Mouse (Mus musculus): ENCODE results near the gene Klhl29.

GRCm38 (mm10) chr12:5207941-5208905 lies 167.3 kb downstream of the Klhl29 start:
- TF ChIP-seq HCFC1 (IDR thresholded peaks at IDR 0.05; ENCODE audit: borderline replicate concordance, insufficient read depth, low read length) = no peak
- no peak for TF ChIP-seq ZC3H11A (IDR thresholded peaks at IDR 0.05; ENCODE audit: borderline replicate concordance, low read depth, low read length)
- TF ChIP-seq CHD2 (IDR thresholded peaks at IDR 0.05; ENCODE audit: low read depth, low read length) = no peak
- no peak for TF ChIP-seq MAFK (IDR thresholded peaks at IDR 0.05; ENCODE audit: insufficient read depth, low read depth, low read length)
- TF ChIP-seq ZNF384 (IDR thresholded peaks at IDR 0.05; ENCODE audit: low read depth, low read length) = no peak

Data from ES-E14 (cell line).